Mouse (Mus musculus) layer of hippocampus, postnatal 25 days (tissue): ENCODE data around the gene Btg1-ps1. TPM values are rescaled to one million over a fixed set of nuclear protein-coding genes. Genes with fewer than 3 reads are reported as not detected.
"Not testable (repeated sequence)": the region's sequence is repeated elsewhere in the genome, so short reads cannot be mapped to it uniquely, and the experiment has no call there.

Source experiments
- DNase-seq, 2 experiments: peaks; one replicate each; pipeline ENCODE4 v3.0.0; 2022; ENCODE audit warnings: mixed read lengths in 2 of 2, low spot score in 1 of 2; ENCODE audit errors: extremely low spot score in 1 of 2
- total RNA-seq, 2 experiments: library from RNA; stranded (reverse); gene quantifications; 2 replicates each; pipeline ENCODE4 v1.2.3; 2021

Gene Btg1-ps1
- not detected for total RNA-seq

DNA sequence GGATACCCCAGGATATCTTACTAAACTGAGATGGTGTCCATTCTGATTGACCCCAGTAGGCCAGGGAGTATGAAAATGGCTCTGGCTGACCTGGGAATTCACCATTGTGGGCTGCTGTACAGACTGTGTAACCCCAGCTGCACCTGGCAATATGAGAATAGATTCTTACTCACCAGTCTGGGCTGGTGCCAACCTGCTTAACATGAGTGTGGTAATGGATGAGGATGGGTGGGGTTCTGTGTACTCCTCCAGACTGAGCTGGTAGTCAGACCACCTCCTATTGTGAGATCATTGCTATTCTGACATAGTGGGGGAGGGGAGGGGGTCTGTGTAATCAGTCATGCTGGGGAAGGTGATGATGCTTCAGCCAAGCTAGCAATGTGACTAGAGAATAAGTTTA lies at the start of gene Btg1-ps1:
Gene Btg1-ps1, minus strand, starts transcription at position 219 of the 400 bp plus-strand sequence.
- not testable (repeated sequence) for DNase-seq

DNA sequence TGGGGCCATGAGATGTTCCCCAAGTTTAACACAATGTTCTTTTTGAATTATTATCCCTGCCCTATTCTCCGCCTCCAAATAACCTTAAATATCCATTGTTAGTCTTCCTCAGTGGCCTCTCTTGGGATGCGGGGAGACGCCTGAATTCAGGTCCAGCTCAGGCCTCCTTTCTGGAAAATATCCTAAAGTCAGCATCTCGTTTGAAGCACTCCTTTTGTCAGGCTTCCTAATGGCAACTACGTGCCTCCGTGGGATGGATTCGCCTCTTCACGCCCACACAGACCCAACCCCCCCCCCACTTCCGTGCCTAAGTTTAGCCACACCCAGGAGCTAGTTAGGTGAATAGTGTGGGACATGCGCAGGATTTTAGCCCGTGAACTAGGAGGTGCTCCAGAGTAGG lies 47.6 kb upstream of the Btg1-ps1 start, which contains the start of gene Rhox10:
Gene Rhox10, plus strand, starts transcription at position 301 of the 400 bp plus-strand sequence.
- DNase-seq: no peak

GRCm38 (mm10) chrX:38061544-38061943 lies 42.9 kb upstream of the Btg1-ps1 start:
- peak in 1 of 2 experiments; percentile 18 for DNase-seq

DNA sequence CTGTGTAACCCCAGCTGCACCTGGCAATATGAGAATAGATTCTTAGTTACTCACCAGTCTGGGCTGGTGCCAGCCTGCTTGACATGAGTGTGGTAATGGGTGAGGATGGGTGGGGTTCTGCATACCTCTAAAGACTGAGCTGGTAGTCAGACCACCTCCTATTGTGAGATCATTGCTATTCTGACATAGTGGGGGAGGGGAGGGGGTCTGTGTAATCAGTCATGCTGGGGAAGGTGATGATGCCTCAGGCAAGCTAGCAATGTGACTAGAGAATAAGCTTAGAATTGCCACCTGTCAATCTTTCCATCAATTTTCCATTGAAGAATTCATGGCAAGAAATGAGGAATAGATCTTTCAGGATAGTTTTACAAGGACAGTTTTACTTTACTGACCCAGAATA lies 24.4 kb upstream of the Btg1-ps1 start, which contains the start of gene Btg1-ps2:
Gene Btg1-ps2, minus strand, starts transcription at position 101 of the 400 bp plus-strand sequence.
- DNase-seq: not testable (repeated sequence)

GRCm38 (mm10) chrX:38039666-38040065 lies 21.1 kb upstream of the Btg1-ps1 start:
- no peak for DNase-seq

- no peak for DNase-seq
Measured at GRCm38 (mm10) chrX:38033841-38034240, 15.2 kb upstream of the Btg1-ps1 start.

- DNase-seq: no peak
Measured at GRCm38 (mm10) chrX:38008756-38009155, 9.9 kb downstream of the Btg1-ps1 start.

Other genes with a start within 250 kb of the Btg1-ps1 start
- not detected for gene Rhox5, start 214.0 kb downstream of the Btg1-ps1 start, total RNA-seq
- not detected for gene Rhox6, start 191.9 kb downstream of the Btg1-ps1 start, total RNA-seq
- gene Rhox7a, start 187.1 kb downstream of the Btg1-ps1 start, total RNA-seq: not detected
- gene Rhox8, start 139.9 kb downstream of the Btg1-ps1 start, total RNA-seq: not detected
- gene Rhox7b, start 121.6 kb downstream of the Btg1-ps1 start, total RNA-seq: not detected
- not detected for gene Rhox9, start 117.0 kb downstream of the Btg1-ps1 start, total RNA-seq
- gene Btg1-ps2, start 24.3 kb upstream of the Btg1-ps1 start, total RNA-seq: not detected
- not detected for gene Rhox10, start 47.7 kb upstream of the Btg1-ps1 start, total RNA-seq
- not detected for gene Rhox11, start 66.3 kb upstream of the Btg1-ps1 start, total RNA-seq
- gene Rhox12, start 92.1 kb upstream of the Btg1-ps1 start, total RNA-seq: not detected
- not detected for gene Rhox13, start 102.4 kb upstream of the Btg1-ps1 start, total RNA-seq
- gene Zbtb33, start 171.0 kb upstream of the Btg1-ps1 start, total RNA-seq: 10 to 100 TPM; 24.4 to 25.7 TPM
- gene Tmem255a, start 233.6 kb upstream of the Btg1-ps1 start, total RNA-seq: 10 to 100 TPM; 14.8 to 23.4 TPM